Mouse (Mus musculus): ENCODE results near the gene Fgfr2.

DNA sequence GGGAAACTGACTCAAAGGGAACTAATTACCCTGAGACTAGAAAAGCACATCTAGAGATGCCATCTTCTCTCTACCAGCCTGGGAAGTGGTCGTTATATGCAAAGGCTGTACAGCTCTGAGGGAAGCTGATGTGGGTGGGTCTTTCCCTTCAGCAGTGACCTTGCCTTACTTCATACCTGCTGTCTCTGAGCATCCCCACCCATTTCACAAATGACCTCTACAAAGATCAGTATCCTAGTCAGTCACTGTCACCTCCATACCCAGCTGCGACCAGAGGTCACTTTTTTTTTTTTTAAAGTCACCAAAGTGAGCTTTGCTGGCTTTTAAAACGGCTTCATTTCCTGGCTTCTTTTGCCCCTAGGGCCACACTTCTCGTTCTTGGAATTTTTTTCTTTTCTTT lies 2869.9 kb downstream of the Fgfr2 start:
- no peak for TF ChIP-seq CTCF (IDR thresholded peaks at IDR 0.05)
- no peak for TF ChIP-seq EP300 (IDR thresholded peaks at IDR 0.05)
